Mouse (Mus musculus): ENCODE results near the gene Gm49388. TPM values are rescaled to one million over a fixed set of nuclear protein-coding genes. Genes with fewer than 3 reads are reported as not detected.
A peak's percentile ranks its signal among the peaks of the same experiment; 100 is the strongest.
"Not testable (repeated sequence)": the region's sequence is repeated elsewhere in the genome, so short reads cannot be mapped to it uniquely, and the experiment has no call there.

Gm49388 gene
- polyA plus RNA-seq, 1 experiment from 2014 or later: not detected

- H3K36me3 ChIP-seq: no peaks in the 10 kb centered on the region
- no peak overlapping the region for H3K9ac ChIP-seq
- H3K27me3 ChIP-seq (replicated peaks): peaks cover 23% of the 10 kb centered on the region
- ATAC-seq (ENCODE audit: insufficient number of reproducible peaks, low FRiP score): no peak
- H3K4me3 ChIP-seq: no peak overlapping the region
- no peak overlapping the region for H3K27ac ChIP-seq (ENCODE audit: poor library complexity, severe bottlenecking)
- no peak overlapping the region for H3K4me2 ChIP-seq
- 85% methylated on average over 3 of the region's 3 CpGs for WGBS
- H3K9me3 ChIP-seq (replicated peaks): no peaks in the 10 kb centered on the region
- peaks cover 3% of the 10 kb centered on the region; the same call in 1 of the 2 replicates for H3K4me1 ChIP-seq (replicated peaks)
Observed at GRCm38 (mm10) chr7:127822494-127822893, 37.1 kb downstream of the Gm49388 start.

GRCm38 (mm10) chr7:127823236-127824171 lies 38.1 kb downstream of the Gm49388 start:
- H3K9me3 ChIP-seq (replicated peaks): no peaks in the 10 kb centered on the region
- 0 out of 2 replicates have a peak, but pooled peaks have one; percentile 15 for ATAC-seq (ENCODE audit: insufficient number of reproducible peaks, low FRiP score)
- no peaks in the 10 kb centered on the region for H3K36me3 ChIP-seq
- H3K4me1 ChIP-seq (replicated peaks): peaks cover 3% of the 10 kb centered on the region; the same call in 1 of the 2 replicates
- peak overlapping the region; percentile 70 for H3K9ac ChIP-seq
- 67% methylated on average over 11 of the region's 11 CpGs for WGBS
- peak overlapping the region; percentile 85 for H3K4me2 ChIP-seq
- H3K27me3 ChIP-seq (replicated peaks): peaks cover 23% of the 10 kb centered on the region
- no peak overlapping the region for H3K27ac ChIP-seq (ENCODE audit: poor library complexity, severe bottlenecking)
- peak overlapping the region; percentile 59 for H3K4me3 ChIP-seq

- Histone ChIP-seq H3K9me3 (replicated peaks) (no peaks in the 10 kb centered on the region), H3K36me3 (no peaks in the 10 kb centered on the region), H3K4me1 (replicated peaks) (peaks cover 3% of the 10 kb centered on the region; the same call in 1 of the 2 replicates), H3K27ac (ENCODE audit: poor library complexity, severe bottlenecking) (no peak within 1 kb of the TSS), H3K9ac (peak within 1 kb of the TSS; percentile 70), H3K27me3 (replicated peaks) (peaks cover 23% of the 10 kb centered on the region), H3K4me2 (peak within 1 kb of the TSS; percentile 85), H3K4me3 (peak within 1 kb of the TSS; percentile 59)
- ATAC-seq (ENCODE audit: insufficient number of reproducible peaks, low FRiP score): peak; percentile 47
- WGBS: 5% methylated on average over 33 of the region's 38 CpGs
Observed at GRCm38 (mm10) chr7:127824176-127824871, 38.9 kb downstream of the Gm49388 start, which contains the start of the genes Stx4a and Stx1b. TSS of gene Stx4a (plus strand) at chr7:127824294. TSS of gene Stx1b (minus strand) at chr7:127824549.

GRCm38 (mm10) chr7:127835550-127835949 lies 50.1 kb downstream of the Gm49388 start:
- 75% methylated on average over 2 of the region's 2 CpGs for WGBS
- no peaks in the 10 kb centered on the region for H3K27me3 ChIP-seq (replicated peaks)
- H3K9me3 ChIP-seq (replicated peaks): no peaks in the 10 kb centered on the region
- no peaks in the 10 kb centered on the region for H3K36me3 ChIP-seq
- H3K9ac ChIP-seq: no peak overlapping the region
- H3K4me2 ChIP-seq: no peak overlapping the region
- H3K27ac ChIP-seq (ENCODE audit: poor library complexity, severe bottlenecking): no peak overlapping the region
- ATAC-seq (ENCODE audit: insufficient number of reproducible peaks, low FRiP score): no peak
- H3K4me1 ChIP-seq (replicated peaks): no peaks in the 10 kb centered on the region
- H3K4me3 ChIP-seq: no peak overlapping the region

- no peak overlapping the region for H3K27ac ChIP-seq (ENCODE audit: poor library complexity, severe bottlenecking)
- ATAC-seq (ENCODE audit: insufficient number of reproducible peaks, low FRiP score): no peak
- no peak overlapping the region for H3K9ac ChIP-seq
- H3K4me3 ChIP-seq: no peak overlapping the region
- H3K4me1 ChIP-seq (replicated peaks): peaks cover 5% of the 10 kb centered on the region
- no peaks in the 10 kb centered on the region for H3K36me3 ChIP-seq
- 85% methylated on average over 5 of the region's 5 CpGs for WGBS
- no peak overlapping the region for H3K4me2 ChIP-seq
- no peaks in the 10 kb centered on the region for H3K9me3 ChIP-seq (replicated peaks)
- H3K27me3 ChIP-seq (replicated peaks): no peaks in the 10 kb centered on the region
Observed at GRCm38 (mm10) chr7:127837473-127837872, 52.1 kb downstream of the Gm49388 start.

GRCm38 (mm10) chr7:127837878-127838277 lies 52.5 kb downstream of the Gm49388 start:
- not testable (repeated sequence) for H3K27ac ChIP-seq (ENCODE audit: poor library complexity, severe bottlenecking); H3K9me3 ChIP-seq (replicated peaks); H3K9ac ChIP-seq; H3K4me2 ChIP-seq; H3K27me3 ChIP-seq (replicated peaks); H3K36me3 ChIP-seq; ATAC-seq (ENCODE audit: insufficient number of reproducible peaks, low FRiP score); H3K4me1 ChIP-seq (replicated peaks); H3K4me3 ChIP-seq
- WGBS: 79% methylated on average over 4 of the region's 4 CpGs

GRCm38 (mm10) chr7:127840031-127840430 lies 54.6 kb downstream of the Gm49388 start:
- WGBS: 76% methylated on average over 2 of the region's 2 CpGs
- not testable (repeated sequence) for ATAC-seq (ENCODE audit: insufficient number of reproducible peaks, low FRiP score); H3K27me3 ChIP-seq (replicated peaks)

GRCm38 (mm10) chr7:127840886-127841285 lies 55.5 kb downstream of the Gm49388 start:
- H3K27ac ChIP-seq (ENCODE audit: poor library complexity, severe bottlenecking): peak overlapping the region; percentile 93
- peak overlapping the region; percentile 89 for H3K4me3 ChIP-seq
- H3K9me3 ChIP-seq (replicated peaks): no peaks in the 10 kb centered on the region
- H3K27me3 ChIP-seq (replicated peaks): no peaks in the 10 kb centered on the region
- ATAC-seq (ENCODE audit: insufficient number of reproducible peaks, low FRiP score): peak; percentile 23; the same call in 1 of the 2 replicates
- peak overlapping the region; percentile 83 for H3K4me2 ChIP-seq
- H3K4me1 ChIP-seq (replicated peaks): peaks cover 11% of the 10 kb centered on the region
- peaks cover 23% of the 10 kb centered on the region for H3K36me3 ChIP-seq
- peak overlapping the region; percentile 89 for H3K9ac ChIP-seq
- 3% methylated on average over 15 of the region's 15 CpGs for WGBS

More at GRCm38 (mm10) chr7:127840031-127840430, 54.6 kb downstream of the Gm49388 start:
- H3K4me3 ChIP-seq; H3K9ac ChIP-seq; H3K4me2 ChIP-seq; H3K27ac ChIP-seq (ENCODE audit: poor library complexity, severe bottlenecking); H3K9me3 ChIP-seq (replicated peaks): not testable (repeated sequence)
- peaks cover 11% of the 10 kb centered on the region for H3K4me1 ChIP-seq (replicated peaks)
- peaks cover 17% of the 10 kb centered on the region for H3K36me3 ChIP-seq

- H3K36me3 ChIP-seq: peaks cover 28% of the 10 kb centered on the region
- peak overlapping the region; percentile 93 for H3K27ac ChIP-seq (ENCODE audit: poor library complexity, severe bottlenecking)
- H3K4me2 ChIP-seq: peak overlapping the region; percentile 83
- H3K4me1 ChIP-seq (replicated peaks): peaks cover 11% of the 10 kb centered on the region
- peak overlapping the region; percentile 89 for H3K4me3 ChIP-seq
- H3K27me3 ChIP-seq (replicated peaks): no peaks in the 10 kb centered on the region
- peak overlapping the region; percentile 89 for H3K9ac ChIP-seq
- ATAC-seq (ENCODE audit: insufficient number of reproducible peaks, low FRiP score): peak; percentile 93
- under 1% methylated on average over 45 of the region's 46 CpGs for WGBS
- H3K9me3 ChIP-seq (replicated peaks): no peaks in the 10 kb centered on the region
Observed at GRCm38 (mm10) chr7:127841340-127842000, 56.1 kb downstream of the Gm49388 start.

GRCm38 (mm10) chr7:127842001-127842718 lies 56.8 kb downstream of the Gm49388 start:
- Histone ChIP-seq H3K9ac (peak overlapping the region; percentile 89), H3K4me2 (peak overlapping the region; percentile 83), H3K36me3 (peaks cover 35% of the 10 kb centered on the region), H3K4me1 (replicated peaks) (peaks cover 11% of the 10 kb centered on the region), H3K27ac (ENCODE audit: poor library complexity, severe bottlenecking) (peak overlapping the region; percentile 93), H3K9me3 (replicated peaks) (no peaks in the 10 kb centered on the region), H3K27me3 (replicated peaks) (no peaks in the 10 kb centered on the region), H3K4me3 (peak overlapping the region; percentile 89)
- peak; percentile 66 for ATAC-seq (ENCODE audit: insufficient number of reproducible peaks, low FRiP score)
- WGBS: under 1% methylated on average over 40 of the region's 40 CpGs
